Mouse (Mus musculus): ENCODE results near the gene Ptpn14.

- TF ChIP-seq CTCF (IDR thresholded peaks at IDR 0.05; ENCODE audit: borderline replicate concordance, control insufficient read depth, extremely low read depth, insufficient read depth, low read length, poor library complexity) = no peak
- no peak for TF ChIP-seq POLR2A (IDR thresholded peaks at IDR 0.05; ENCODE audit: control insufficient read depth, extremely low read depth, insufficient read depth, low read length, poor library complexity)
Measured at GRCm38 (mm10) chr1:189778343-189778742, 50.3 kb downstream of the Ptpn14 start.

All from thymus, adult 2 months (tissue).